12 mouse cellular contexts compared by ENCODE assay signal in the genomic region with DNA sequence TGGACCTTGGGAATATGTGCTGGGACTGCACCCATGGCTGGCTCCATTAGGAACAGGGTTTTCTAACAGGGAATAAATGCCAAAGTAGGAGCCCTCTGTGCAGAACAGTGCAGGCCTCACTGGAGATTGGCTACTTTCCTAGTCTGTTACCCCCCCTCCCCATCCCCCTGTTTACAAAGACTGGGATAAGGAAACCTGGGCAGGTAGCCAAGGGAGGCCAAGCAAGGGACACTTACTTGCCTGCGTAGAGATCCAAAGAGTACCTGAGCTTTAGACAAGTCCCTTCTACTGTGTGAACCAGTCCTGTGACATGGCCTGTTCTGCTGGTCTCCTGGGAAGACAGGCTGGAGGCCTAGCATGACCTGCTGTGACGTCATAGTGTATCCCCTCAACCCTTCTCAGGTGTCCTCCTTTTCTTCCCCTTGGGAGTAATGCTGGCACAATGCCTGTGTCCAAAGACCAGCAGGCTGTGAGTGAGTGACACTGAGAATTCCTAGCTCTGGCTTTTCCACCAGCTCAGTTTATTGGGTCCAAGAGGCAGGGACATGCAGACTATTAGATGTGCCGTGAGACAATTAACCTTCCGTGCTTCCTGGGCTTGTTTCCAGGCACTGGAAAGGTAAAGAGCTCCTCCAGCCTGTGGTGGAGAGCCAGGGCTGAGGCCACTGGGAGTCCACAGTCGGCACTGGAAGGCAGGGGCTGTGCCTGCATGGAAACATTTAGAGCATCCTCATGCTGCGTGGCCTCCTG. TPM values are rescaled to one million over a fixed set of nuclear protein-coding genes. Genes with fewer than 3 reads are reported as not detected.
DNase-seq lines count a peak whose midpoint lies in the region; ATAC-seq and TF ChIP-seq lines count a peak whose summit lies in the region.
"Had no signal": no experiment of that assay in that cellular context is flagged by ENCODE, and none has a peak within 500 bp of the region (broad histone marks: within the 10 kb centered on the region; RNA-seq: fewer than 3 reads in every experiment).

No protein-coding gene starts in this region.

- no peaks in the 10 kb centered on the region for H3K9me3 ChIP-seq in heart, embryonic 15.5 days (replicated peaks)
- H3K9me3 ChIP-seq in heart, embryonic 11.5 days (replicated peaks; ENCODE audit: control insufficient read depth, low read length): no peaks in the 10 kb centered on the region
- no peaks in the 10 kb centered on the region for H3K9me3 ChIP-seq in lung, postnatal 0 days (ENCODE audit: low read length)

- H3K36me3 ChIP-seq in heart, embryonic 15.5 days: no peaks in the 10 kb centered on the region
- H3K36me3 ChIP-seq in heart, embryonic 11.5 days (ENCODE audit: control insufficient read depth, insufficient read depth, low read length): no peaks in the 10 kb centered on the region
- H3K36me3 ChIP-seq in lung, postnatal 0 days (ENCODE audit: insufficient read depth, low read length): no peaks in the 10 kb centered on the region

- peak; percentile 80 for ATAC-seq in heart, embryonic 15.5 days (replicated peaks; ENCODE audit: insufficient number of reproducible peaks, insufficient read depth, low FRiP score, low read depth)
- no peak for ATAC-seq in heart, embryonic 11.5 days (replicated peaks; ENCODE audit: insufficient number of reproducible peaks, low FRiP score, low TSS enrichment)
- ATAC-seq in lung, postnatal 0 days: peak; percentile 74

- peak overlapping the region; percentile 78 for H3K27ac ChIP-seq in heart, embryonic 15.5 days
- no peak overlapping the region for H3K27ac ChIP-seq in heart, embryonic 11.5 days (ENCODE audit: low read depth, low read length)
- H3K27ac ChIP-seq in lung, postnatal 0 days (ENCODE audit: low read length): no peak overlapping the region

- WGBS in heart, embryonic 15.5 days: 48% methylated on average over 6 of the region's 6 CpGs
- WGBS in heart, embryonic 11.5 days (ENCODE audit: insufficient replicate concordance): 73% methylated on average over 6 of the region's 6 CpGs
- WGBS in lung, postnatal 0 days: 51% methylated on average over 6 of the region's 6 CpGs

- no peak overlapping the region; the same call in 1 of the 2 replicates for H3K9ac ChIP-seq in heart, embryonic 15.5 days
- H3K9ac ChIP-seq in heart, embryonic 11.5 days (ENCODE audit: low read depth, low read length): no peak overlapping the region
- H3K9ac ChIP-seq in lung, postnatal 0 days (replicated peaks; ENCODE audit: low read depth): no peak overlapping the region

- DNase-seq in lung, postnatal 0 days (ENCODE audit: low spot score): peak; percentile 56
- no peak for DNase-seq in lung, postnatal 4 days
- peak; percentile 66 for DNase-seq in heart, postnatal 4 days
- peak; percentile 9 for DNase-seq in lung, postnatal 36 days
- no peak for DNase-seq in adrenal gland, postnatal 14 days
- no peak for DNase-seq in frontal cortex, postnatal 14 days (ENCODE audit: low spot score in 2 of 2)
- DNase-seq: adrenal gland, adult 8-10 months; cerebellum, adult 11 months; embryo, embryonic 11 days had no signal

- H3K4me3 ChIP-seq in heart, embryonic 15.5 days: no peak overlapping the region
- H3K4me3 ChIP-seq in heart, embryonic 11.5 days (ENCODE audit: low read depth, low read length): no peak overlapping the region
- no peak overlapping the region for H3K4me3 ChIP-seq in lung, postnatal 0 days (ENCODE audit: low read depth, low read length)

- peaks cover 13% of the 10 kb centered on the region for H3K4me1 ChIP-seq in heart, embryonic 15.5 days (replicated peaks)
- H3K4me1 ChIP-seq in heart, embryonic 11.5 days (ENCODE audit: control insufficient read depth, insufficient read depth, low read length): 0 out of 2 replicates have a peak, but pooled peaks cover 2% of the 10 kb centered on the region
- no peaks in the 10 kb centered on the region for H3K4me1 ChIP-seq in lung, postnatal 0 days (ENCODE audit: insufficient read depth, low read depth, low read length)

- TF ChIP-seq EP300 in lung, postnatal 0 days (IDR thresholded peaks at IDR 0.05): no peak

- H3K27me3 ChIP-seq in heart, embryonic 15.5 days: no peaks in the 10 kb centered on the region
- no peaks in the 10 kb centered on the region for H3K27me3 ChIP-seq in heart, embryonic 11.5 days (ENCODE audit: control insufficient read depth, insufficient read depth, low read length)
- no peaks in the 10 kb centered on the region for H3K27me3 ChIP-seq in lung, postnatal 0 days (replicated peaks; ENCODE audit: insufficient read depth, low read length)

- no peak overlapping the region for H3K4me2 ChIP-seq in heart, embryonic 15.5 days
- no peak overlapping the region for H3K4me2 ChIP-seq in heart, embryonic 11.5 days
- no peak overlapping the region for H3K4me2 ChIP-seq in lung, postnatal 0 days (replicated peaks; ENCODE audit: low read depth, low read length)

- no peak for TF ChIP-seq CTCF in lung, postnatal 0 days (IDR thresholded peaks at IDR 0.05)

RNA-seq across cellular contexts. Expression of gene Sptlc1, which starts 37.5 kb away (rescaled TPM):
- 16.8 and 21.6 TPM in 2 replicates for polyA plus RNA-seq in heart, embryonic 15.5 days (2015; fragmentation: Nextera tagmentation; extraction: Ambion mirVana)
- 20.9 and 22.3 TPM in 2 replicates for polyA plus RNA-seq in heart, embryonic 11.5 days (2014; fragmentation: Nextera tagmentation; extraction: Ambion mirVana)
- polyA plus RNA-seq in lung, postnatal 0 days (2015; fragmentation: Nextera tagmentation; extraction: Ambion mirVana): 34.2 and 34.8 TPM in 2 replicates
- 10 to 100 TPM; 18.2 to 18.3 TPM for total RNA-seq in heart, postnatal 4 days (2021)
- 40.4 and 40.8 TPM in 2 replicates for total RNA-seq in adrenal gland, postnatal 14 days (2021)

RNA-seq across cellular contexts. Expression of gene Msx2, which starts 58.2 kb away (rescaled TPM):
- 2.4 TPM in 2 replicates for polyA plus RNA-seq in heart, embryonic 15.5 days (2015; fragmentation: Nextera tagmentation; extraction: Ambion mirVana)
- polyA plus RNA-seq in heart, embryonic 11.5 days (2014; fragmentation: Nextera tagmentation; extraction: Ambion mirVana): 10.8 and 10.9 TPM in 2 replicates
- polyA plus RNA-seq in lung, postnatal 0 days (2015; fragmentation: Nextera tagmentation; extraction: Ambion mirVana): 0.07 and 0.12 TPM in 2 replicates
- total RNA-seq in heart, postnatal 4 days (2021): under 1 TPM; 0.55 to 0.86 TPM
- total RNA-seq in adrenal gland, postnatal 14 days (2021): 0.63 and 0.68 TPM in 2 replicates
- total RNA-seq: megakaryocyte progenitor cell, adult 5-6 weeks had no signal

Comparison
In these comparisons a context has a peak if more than half of its experiments do, and no peak if none do; other contexts are left out.
1. DNase-seq: peak in lung, postnatal 0 days (single experiment), heart, postnatal 4 days (single experiment) and lung, postnatal 36 days (single experiment); none in lung, postnatal 4 days (0 of 2), adrenal gland, postnatal 14 days (single experiment) and frontal cortex, postnatal 14 days (0 of 2).